Comparison of ENCODE assay signal across 8 mouse cellular contexts in genomic region chr19:38395701-38396632, GRCm38 (mm10). TPM values are rescaled to one million over a fixed set of nuclear protein-coding genes. Genes with fewer than 3 reads are reported as not detected.
DNase-seq lines count a peak whose midpoint lies in the region; ATAC-seq and TF ChIP-seq lines count a peak whose summit lies in the region.

Gene Slc35g1 (plus strand): TSS chr19:38395980.

- no peaks in the 10 kb centered on the region for H3K27me3 ChIP-seq in intestine, embryonic 16.5 days (replicated peaks; ENCODE audit: control insufficient read depth, insufficient read depth, low read length)
- no peaks in the 10 kb centered on the region for H3K27me3 ChIP-seq in midbrain, postnatal 0 days (ENCODE audit: insufficient read depth, low read length)
- H3K27me3 ChIP-seq in splenic B cell, adult 2 months (ENCODE audit: control insufficient read depth, insufficient read depth, low read length, poor library complexity, severe bottlenecking): no peaks in the 10 kb centered on the region; the same call in 1 of the 2 replicates

- peaks cover 7% of the 10 kb centered on the region; the same call in 1 of the 2 replicates for H3K4me1 ChIP-seq in intestine, embryonic 16.5 days (ENCODE audit: control insufficient read depth, insufficient read depth, low read length)
- no peaks in the 10 kb centered on the region for H3K4me1 ChIP-seq in midbrain, postnatal 0 days (ENCODE audit: insufficient read depth, low read length)

- no peaks in the 10 kb centered on the region for H3K36me3 ChIP-seq in intestine, embryonic 16.5 days (ENCODE audit: control insufficient read depth, insufficient read depth, low read length)
- H3K36me3 ChIP-seq in midbrain, postnatal 0 days (ENCODE audit: insufficient read depth, low read length): no peaks in the 10 kb centered on the region
- H3K36me3 ChIP-seq in splenic B cell, adult 2 months (ENCODE audit: control insufficient read depth, insufficient read depth, low read length, poor library complexity, severe bottlenecking): no peaks in the 10 kb centered on the region

- TF ChIP-seq CTCF in midbrain, postnatal 0 days (IDR thresholded peaks at IDR 0.05): no peak

- H3K4me3 ChIP-seq in intestine, embryonic 16.5 days (ENCODE audit: low read length): peak within 1 kb of the TSS; percentile 71
- H3K4me3 ChIP-seq in midbrain, postnatal 0 days (ENCODE audit: low read depth, low read length): peak within 1 kb of the TSS; percentile 71

- peak within 1 kb of the TSS; percentile 94 for H3K4me2 ChIP-seq in intestine, embryonic 16.5 days (ENCODE audit: low read depth, low read length)
- H3K4me2 ChIP-seq in midbrain, postnatal 0 days (ENCODE audit: low read depth, low read length, poor library complexity, severe bottlenecking): peak within 1 kb of the TSS; percentile 86

- DNase-seq in B cell, adult 2 months: peak; percentile 14 to 48
- DNase-seq in adrenal gland, postnatal 10 days: peak; percentile 77
- peak; percentile 53 for DNase-seq in embryo, embryonic 11.5 days (ENCODE audit: low read depth, low spot score)
- DNase-seq in gastrocnemius, postnatal 4 days (ENCODE audit: low spot score in 2 of 2): peak; percentile 39 to 62
- DNase-seq in liver: peak; percentile 83
- peak; percentile 69 for DNase-seq in midbrain, postnatal 0 days (ENCODE audit: low spot score)
- DNase-seq in splenic B cell, adult 2 months (ENCODE audit: low read depth, low spot score): peak; percentile 60

- H3K27ac ChIP-seq in intestine, embryonic 16.5 days (ENCODE audit: low read length): peak within 1 kb of the TSS; percentile 45
- H3K27ac ChIP-seq in midbrain, postnatal 0 days (ENCODE audit: low read depth, low read length): no peak within 1 kb of the TSS

- peak within 1 kb of the TSS; percentile 79 for H3K9ac ChIP-seq in intestine, embryonic 16.5 days (ENCODE audit: low read depth, low read length)
- H3K9ac ChIP-seq in midbrain, postnatal 0 days (replicated peaks; ENCODE audit: low read length, poor library complexity, severe bottlenecking): peak within 1 kb of the TSS; percentile 40

- under 1% methylated on average over 82 of the region's 90 CpGs for WGBS in intestine, embryonic 16.5 days
- under 1% methylated on average over 56 of the region's 90 CpGs for whole genome bisulfite sequencing in midbrain, postnatal 0 days

- peak; percentile 87 for ATAC-seq in intestine, embryonic 16.5 days
- ATAC-seq in midbrain, postnatal 0 days (ENCODE audit: low FRiP score): peak; percentile 89

- H3K9me3 ChIP-seq in intestine, embryonic 16.5 days (ENCODE audit: control insufficient read depth, low read length): no peaks in the 10 kb centered on the region
- H3K9me3 ChIP-seq in midbrain, postnatal 0 days (ENCODE audit: low read length): no peaks in the 10 kb centered on the region

RNA-seq across cellular contexts. Expression of gene Slc35g1, which starts in this region (rescaled TPM):
- total RNA-seq in adrenal gland, postnatal 10 days (2021): 10 to 100 TPM; 15.1 to 18.4 TPM
- total RNA-seq in gastrocnemius, postnatal 4 days (2021): 1 to 10 TPM; 2.6 to 2.7 TPM
- 7.0 and 7.1 TPM in 2 replicates for polyA plus RNA-seq in intestine, embryonic 16.5 days (2015; fragmentation: Nextera tagmentation; extraction: Ambion mirVana)
- total RNA-seq in midbrain, postnatal 0 days (2014; rRNA removed): 2.5 and 3.4 TPM in 2 replicates
- 0.93 and 1.4 TPM in 2 replicates for polyA plus RNA-seq in midbrain, postnatal 0 days (2015; fragmentation: Nextera tagmentation; extraction: Ambion mirVana)

Comparison
In these comparisons a context has a peak if more than half of its experiments do, and no peak if none do; other contexts are left out.
1. DNase-seq: peak in every context shown above with its lines; median percentile 83 in liver; 77 in adrenal gland, postnatal 10 days; 69 in midbrain, postnatal 0 days; 60 in splenic B cell, adult 2 months; 53 in embryo, embryonic 11.5 days; 50 in gastrocnemius, postnatal 4 days; 31 in B cell, adult 2 months.